13 mouse cellular contexts compared by ENCODE assay signal in genomic region chr1:42229711-42230110, GRCm38 (mm10).
A peak's percentile ranks its signal among the peaks of the same experiment; 100 is the strongest.
DNase-seq lines count a peak whose midpoint lies in the region; ATAC-seq and TF ChIP-seq lines count a peak whose summit lies in the region.
"Had no signal": no experiment of that assay in that cellular context is flagged by ENCODE, and none has a peak within 500 bp of the region (broad histone marks: within the 10 kb centered on the region; RNA-seq: fewer than 3 reads in every experiment).

No protein-coding gene starts in this region.

- no peak for TF ChIP-seq CTCF in hindbrain, postnatal 0 days (IDR thresholded peaks at IDR 0.05; ENCODE audit: low read depth)

- no peaks in the 10 kb centered on the region for H3K9me3 ChIP-seq in forebrain, embryonic 15.5 days
- no peaks in the 10 kb centered on the region for H3K9me3 ChIP-seq in forebrain, embryonic 12.5 days
- H3K9me3 ChIP-seq in midbrain, embryonic 14.5 days (ENCODE audit: control insufficient read depth, low read length), result no peaks in the 10 kb centered on the region
- no peaks in the 10 kb centered on the region for H3K9me3 ChIP-seq in midbrain, embryonic 11.5 days (ENCODE audit: control insufficient read depth, low read length)
- H3K9me3 ChIP-seq in hindbrain, postnatal 0 days (ENCODE audit: low read length), result no peaks in the 10 kb centered on the region
- no peaks in the 10 kb centered on the region for H3K9me3 ChIP-seq in kidney, embryonic 15.5 days (replicated peaks)
- H3K9me3 ChIP-seq: embryonic facial prominence, embryonic 13.5 days had no signal

- 31% methylated on average over 12 of the region's 12 CpGs for WGBS in forebrain, embryonic 15.5 days
- 79% methylated on average over 12 of the region's 12 CpGs for WGBS in forebrain, embryonic 12.5 days
- WGBS in midbrain, embryonic 14.5 days, result 67% methylated on average over 12 of the region's 12 CpGs
- WGBS in midbrain, embryonic 11.5 days, result 83% methylated on average over 12 of the region's 12 CpGs
- 37% methylated on average over 12 of the region's 12 CpGs for WGBS in hindbrain, postnatal 0 days
- WGBS in kidney, embryonic 15.5 days, result 77% methylated on average over 12 of the region's 12 CpGs

- H3K27ac ChIP-seq in forebrain, embryonic 15.5 days (replicated peaks), result peak overlapping the region; percentile 95
- H3K27ac ChIP-seq in forebrain, embryonic 12.5 days, result no peak overlapping the region
- 0 out of 2 replicates have a peak overlapping the region, but pooled peaks have one; percentile 10 for H3K27ac ChIP-seq in midbrain, embryonic 14.5 days (replicated peaks; ENCODE audit: low read depth, low read length)
- H3K27ac ChIP-seq in midbrain, embryonic 11.5 days (ENCODE audit: low read depth, low read length), result no peak overlapping the region
- H3K27ac ChIP-seq in hindbrain, postnatal 0 days, result peak overlapping the region; percentile 5
- H3K27ac ChIP-seq in kidney, embryonic 15.5 days, result no peak overlapping the region
- H3K27ac ChIP-seq: embryonic facial prominence, embryonic 13.5 days; kidney, postnatal 0 days; macrophage had no signal

- peak; percentile 83 for ATAC-seq in forebrain, embryonic 15.5 days (replicated peaks)
- no peak for ATAC-seq in forebrain, embryonic 12.5 days (ENCODE audit: low FRiP score)
- ATAC-seq in midbrain, embryonic 14.5 days (ENCODE audit: low FRiP score, low TSS enrichment), result peak; percentile 59; the same call in 1 of the 2 replicates
- ATAC-seq in midbrain, embryonic 11.5 days (ENCODE audit: low FRiP score), result no peak
- peak; percentile 79 for ATAC-seq in hindbrain, postnatal 0 days
- ATAC-seq in kidney, embryonic 15.5 days (replicated peaks; ENCODE audit: low FRiP score), result no peak

- H3K4me2 ChIP-seq in forebrain, embryonic 15.5 days (replicated peaks), result peak overlapping the region; percentile 43
- no peak overlapping the region for H3K4me2 ChIP-seq in forebrain, embryonic 12.5 days
- 0 out of 2 replicates have a peak overlapping the region, but pooled peaks have one; percentile 0 for H3K4me2 ChIP-seq in midbrain, embryonic 14.5 days (ENCODE audit: low read length)
- no peak overlapping the region for H3K4me2 ChIP-seq in midbrain, embryonic 11.5 days
- peak overlapping the region; percentile 52 for H3K4me2 ChIP-seq in hindbrain, postnatal 0 days (ENCODE audit: low read depth, low read length)
- no peak overlapping the region for H3K4me2 ChIP-seq in kidney, embryonic 15.5 days
- H3K4me2 ChIP-seq: embryonic facial prominence, embryonic 13.5 days had no signal

- peak overlapping the region; percentile 40 for H3K9ac ChIP-seq in forebrain, embryonic 15.5 days (replicated peaks)
- no peak overlapping the region for H3K9ac ChIP-seq in forebrain, embryonic 12.5 days
- H3K9ac ChIP-seq in midbrain, embryonic 14.5 days (replicated peaks; ENCODE audit: low read length), result no peak overlapping the region
- H3K9ac ChIP-seq in midbrain, embryonic 11.5 days (ENCODE audit: low read length), result no peak overlapping the region
- H3K9ac ChIP-seq in hindbrain, postnatal 0 days (replicated peaks; ENCODE audit: low read length), result no peak overlapping the region
- no peak overlapping the region for H3K9ac ChIP-seq in kidney, embryonic 15.5 days
- H3K9ac ChIP-seq: embryonic facial prominence, embryonic 13.5 days had no signal

- peaks cover 41% of the 10 kb centered on the region for H3K4me1 ChIP-seq in forebrain, embryonic 15.5 days
- H3K4me1 ChIP-seq in forebrain, embryonic 12.5 days, result peaks cover 18% of the 10 kb centered on the region
- peaks cover 9% of the 10 kb centered on the region; the same call in 1 of the 2 replicates for H3K4me1 ChIP-seq in midbrain, embryonic 14.5 days (ENCODE audit: control insufficient read depth, insufficient read depth, low read length)
- H3K4me1 ChIP-seq in midbrain, embryonic 11.5 days (ENCODE audit: control insufficient read depth, insufficient read depth, low read length), result 0 out of 2 replicates have a peak, but pooled peaks cover 3% of the 10 kb centered on the region
- H3K4me1 ChIP-seq in hindbrain, postnatal 0 days (ENCODE audit: insufficient read depth, low read length), result no peaks in the 10 kb centered on the region
- peaks cover 19% of the 10 kb centered on the region for H3K4me1 ChIP-seq in kidney, embryonic 15.5 days

- DNase-seq in midbrain, embryonic 14.5 days, result peak; percentile 76
- DNase-seq in midbrain, embryonic 11.5 days (ENCODE audit: low spot score, missing footprints), result no peak
- DNase-seq in hindbrain, postnatal 0 days (ENCODE audit: low spot score), result peak; percentile 86
- peak; percentile 74 for DNase-seq in right cerebral cortex, postnatal 4 days
- DNase-seq in liver, result no peak
- DNase-seq: adrenal gland, postnatal 10 days had no signal

- H3K36me3 ChIP-seq in forebrain, embryonic 15.5 days, result no peaks in the 10 kb centered on the region
- H3K36me3 ChIP-seq in forebrain, embryonic 12.5 days (replicated peaks), result no peaks in the 10 kb centered on the region
- H3K36me3 ChIP-seq in midbrain, embryonic 14.5 days (ENCODE audit: control insufficient read depth, insufficient read depth, low read length), result no peaks in the 10 kb centered on the region
- no peaks in the 10 kb centered on the region for H3K36me3 ChIP-seq in midbrain, embryonic 11.5 days (ENCODE audit: control insufficient read depth, insufficient read depth, low read length)
- H3K36me3 ChIP-seq in hindbrain, postnatal 0 days (ENCODE audit: insufficient read depth, low read length), result no peaks in the 10 kb centered on the region
- H3K36me3 ChIP-seq in kidney, embryonic 15.5 days, result no peaks in the 10 kb centered on the region
- H3K36me3 ChIP-seq: embryonic facial prominence, embryonic 13.5 days had no signal

- H3K4me3 ChIP-seq in forebrain, embryonic 15.5 days, result peak overlapping the region; percentile 24
- H3K4me3 ChIP-seq in forebrain, embryonic 12.5 days (replicated peaks), result no peak overlapping the region
- H3K4me3 ChIP-seq in midbrain, embryonic 14.5 days (replicated peaks; ENCODE audit: low read depth, low read length), result no peak overlapping the region
- no peak overlapping the region for H3K4me3 ChIP-seq in midbrain, embryonic 11.5 days (ENCODE audit: low read depth, low read length)
- peak overlapping the region; percentile 15 for H3K4me3 ChIP-seq in hindbrain, postnatal 0 days (ENCODE audit: low read length)
- H3K4me3 ChIP-seq in kidney, embryonic 15.5 days (replicated peaks), result no peak overlapping the region
- H3K4me3 ChIP-seq: embryonic facial prominence, embryonic 13.5 days had no signal

- H3K27me3 ChIP-seq in forebrain, embryonic 15.5 days, result no peaks in the 10 kb centered on the region
- H3K27me3 ChIP-seq in forebrain, embryonic 12.5 days, result no peaks in the 10 kb centered on the region
- H3K27me3 ChIP-seq in midbrain, embryonic 14.5 days (ENCODE audit: control insufficient read depth, insufficient read depth, low read length), result no peaks in the 10 kb centered on the region
- H3K27me3 ChIP-seq in midbrain, embryonic 11.5 days (ENCODE audit: control insufficient read depth, insufficient read depth, low read length), result no peaks in the 10 kb centered on the region
- H3K27me3 ChIP-seq in hindbrain, postnatal 0 days (ENCODE audit: insufficient read depth, low read length), result no peaks in the 10 kb centered on the region
- H3K27me3 ChIP-seq in kidney, embryonic 15.5 days, result no peaks in the 10 kb centered on the region
- H3K27me3 ChIP-seq: CH12.LX; embryonic facial prominence, embryonic 13.5 days had no signal

Comparison
In these comparisons a context has a peak if more than half of its experiments do, and no peak if none do; other contexts are left out.
1. ATAC-seq: peak in forebrain, embryonic 15.5 days (single experiment), midbrain, embryonic 14.5 days (single experiment) and hindbrain, postnatal 0 days (single experiment); none in forebrain, embryonic 12.5 days (single experiment), midbrain, embryonic 11.5 days (single experiment) and kidney, embryonic 15.5 days (single experiment).
2. H3K27ac ChIP-seq: peak in forebrain, embryonic 15.5 days (single experiment), midbrain, embryonic 14.5 days (single experiment) and hindbrain, postnatal 0 days (single experiment); none in forebrain, embryonic 12.5 days (single experiment), midbrain, embryonic 11.5 days (single experiment) and kidney, embryonic 15.5 days (single experiment).
3. H3K4me2 ChIP-seq: peak in forebrain, embryonic 15.5 days (single experiment), midbrain, embryonic 14.5 days (single experiment) and hindbrain, postnatal 0 days (single experiment); none in forebrain, embryonic 12.5 days (single experiment), midbrain, embryonic 11.5 days (single experiment) and kidney, embryonic 15.5 days (single experiment).
4. H3K4me3 ChIP-seq: peak in forebrain, embryonic 15.5 days (single experiment) and hindbrain, postnatal 0 days (single experiment); none in forebrain, embryonic 12.5 days (single experiment), midbrain, embryonic 14.5 days (single experiment), midbrain, embryonic 11.5 days (single experiment) and kidney, embryonic 15.5 days (single experiment).
5. DNase-seq: peak in midbrain, embryonic 14.5 days (single experiment), hindbrain, postnatal 0 days (single experiment) and right cerebral cortex, postnatal 4 days (single experiment); none in midbrain, embryonic 11.5 days (single experiment) and liver (single experiment).